Mouse (Mus musculus) c-Kit-positive CD71-negative TER-119-negative erythroid progenitor cells, embryonic 14.5 days (primary cell): ENCODE results near the gene Wnt8b.
"Not testable (repeated sequence)": the region's sequence is repeated elsewhere in the genome, so short reads cannot be mapped to it uniquely, and the experiment has no call there.

Experiments
- DNase-seq: peaks from one replicate; pipeline ENCODE4 v3.0.0-alpha.2; 2013; ENCODE audit warnings: low read depth

Wnt8b gene

GRCm38 (mm10) chr19:44493128-44493527, at the start of gene Wnt8b:
Gene Wnt8b (plus strand): TSS chr19:44493472.
- DNase-seq = no peak

- DNase-seq = no peak
Measured at GRCm38 (mm10) chr19:44445755-44446154, 47.5 kb upstream of the Wnt8b start.

DNA sequence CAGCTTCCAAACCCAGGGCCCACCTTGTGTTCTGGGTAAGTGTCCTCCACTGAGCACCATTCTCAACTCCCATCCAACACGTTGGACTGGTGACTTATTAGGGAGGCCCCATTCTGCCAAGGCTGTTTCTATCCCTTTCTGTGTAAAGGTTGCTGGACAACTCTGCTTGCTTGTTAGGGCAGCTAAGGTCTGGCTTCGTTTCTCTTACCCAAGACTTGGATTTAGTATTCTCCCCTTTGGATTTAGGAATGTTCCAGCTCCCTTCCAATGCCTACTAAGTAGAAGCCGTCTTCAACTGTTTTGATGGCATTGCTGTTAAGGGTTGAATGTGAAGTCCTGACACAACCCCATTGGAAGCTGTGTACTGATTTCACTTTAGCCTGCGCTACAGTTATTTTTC, 45.3 kb upstream of the Wnt8b start:
- DNase-seq = no peak

DNA sequence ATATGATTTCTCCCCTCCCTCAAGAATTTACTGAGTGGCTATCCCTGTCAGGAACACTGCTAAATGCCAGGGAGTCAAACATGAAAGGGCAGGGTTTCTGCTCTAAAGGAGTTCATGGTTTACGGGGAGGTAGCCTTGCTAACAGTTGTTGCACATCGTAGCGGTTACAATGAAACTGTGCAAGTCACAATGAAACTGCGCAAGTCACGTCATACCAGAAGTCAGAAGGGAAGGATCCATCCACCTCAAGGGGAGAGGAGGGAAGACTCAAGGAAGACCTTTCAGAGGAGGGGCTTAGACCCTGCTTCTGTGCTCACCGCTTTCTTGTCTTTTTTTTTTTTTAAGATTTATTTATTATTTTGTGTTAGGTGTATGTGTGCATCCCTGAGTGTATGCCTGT, 38.4 kb upstream of the Wnt8b start:
- no peak for DNase-seq

DNA sequence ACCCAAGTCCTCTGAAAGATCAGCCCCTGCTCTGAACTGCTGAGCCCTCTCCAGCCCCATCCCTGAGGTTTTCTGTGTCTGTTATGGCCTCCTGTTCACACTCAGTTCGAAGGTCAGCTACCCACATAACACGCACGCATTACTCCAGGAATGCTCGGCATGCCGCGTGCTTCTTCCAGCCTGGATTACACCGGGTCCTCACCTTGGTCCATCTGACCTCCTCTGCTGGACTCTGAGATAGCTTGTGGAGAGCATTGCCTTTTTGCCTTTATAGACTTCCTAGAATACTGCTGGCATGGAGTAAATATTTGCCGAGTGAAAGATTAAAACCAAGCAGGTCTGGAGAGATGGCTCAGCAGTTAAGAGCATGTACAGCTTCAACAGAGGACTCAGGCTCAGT, 37.9 kb upstream of the Wnt8b start:
- DNase-seq = no peak

GRCm38 (mm10) chr19:44457359-44458055, 35.8 kb upstream of the Wnt8b start:
- DNase-seq = no peak

DNA sequence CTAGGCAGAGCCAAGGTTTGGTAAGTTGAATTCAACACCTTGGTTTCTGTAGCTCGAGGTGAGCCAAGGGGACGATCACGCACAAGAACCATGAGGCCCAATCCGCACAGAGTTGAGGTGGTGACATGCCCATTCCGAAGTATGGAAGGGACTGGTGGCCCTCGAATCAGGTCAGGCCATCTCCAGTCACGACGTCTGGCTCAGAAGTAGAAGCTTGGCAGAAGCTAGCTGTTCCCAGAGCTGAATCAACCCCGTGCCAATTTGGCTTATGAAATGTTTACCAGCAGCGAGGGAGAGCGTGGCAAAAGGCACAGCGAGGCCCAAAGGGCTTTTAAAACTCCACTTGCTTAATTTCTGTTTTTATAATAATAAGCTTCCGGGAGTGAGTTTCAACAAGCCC, 34.6 kb upstream of the Wnt8b start:
- DNase-seq = no peak

GRCm38 (mm10) chr19:44460441-44460840, 32.8 kb upstream of the Wnt8b start:
- no peak for DNase-seq

DNA sequence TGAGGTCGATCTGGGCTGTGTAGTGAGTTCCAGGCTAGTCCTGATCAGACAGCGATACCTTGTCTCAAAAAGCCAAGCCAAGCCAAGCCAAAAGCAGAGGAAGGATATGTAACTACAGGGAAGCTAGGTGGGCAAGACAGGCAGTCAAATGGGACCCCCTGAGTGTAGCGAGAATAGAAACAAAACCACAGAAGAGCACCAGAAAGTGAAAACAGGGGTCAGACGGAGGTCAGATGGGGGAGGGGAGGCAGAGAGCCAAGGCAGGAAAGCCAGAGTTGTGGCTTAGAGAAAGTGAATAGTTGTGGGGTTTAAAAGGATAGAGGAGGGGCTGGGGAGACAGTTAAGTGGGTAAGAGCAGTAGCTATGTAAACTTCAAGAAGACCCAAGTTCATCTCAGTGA, 31.8 kb upstream of the Wnt8b start:
- no peak for DNase-seq

DNA sequence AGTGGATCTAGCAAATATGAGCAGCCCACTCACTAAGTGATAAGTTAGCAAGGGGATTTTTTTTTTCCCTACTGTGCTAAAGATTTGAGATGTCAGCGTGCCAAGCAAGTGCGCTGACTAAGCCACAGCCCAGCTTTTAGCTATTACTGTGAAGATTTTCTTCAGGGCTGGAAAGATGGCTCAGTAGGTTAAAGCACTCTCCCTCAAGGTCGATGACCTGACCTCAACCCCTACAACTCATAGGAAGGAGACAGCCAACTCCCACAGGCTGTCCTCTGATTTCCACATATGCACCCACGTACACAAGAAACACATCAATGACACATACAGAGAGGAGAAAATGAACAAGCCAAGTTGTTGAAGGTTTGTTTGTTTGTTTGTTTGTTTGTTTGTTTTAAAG, 31.1 kb upstream of the Wnt8b start:
- DNase-seq = no peak

- not testable (repeated sequence) for DNase-seq
Measured at GRCm38 (mm10) chr19:44465960-44466525, 27.2 kb upstream of the Wnt8b start.

DNA sequence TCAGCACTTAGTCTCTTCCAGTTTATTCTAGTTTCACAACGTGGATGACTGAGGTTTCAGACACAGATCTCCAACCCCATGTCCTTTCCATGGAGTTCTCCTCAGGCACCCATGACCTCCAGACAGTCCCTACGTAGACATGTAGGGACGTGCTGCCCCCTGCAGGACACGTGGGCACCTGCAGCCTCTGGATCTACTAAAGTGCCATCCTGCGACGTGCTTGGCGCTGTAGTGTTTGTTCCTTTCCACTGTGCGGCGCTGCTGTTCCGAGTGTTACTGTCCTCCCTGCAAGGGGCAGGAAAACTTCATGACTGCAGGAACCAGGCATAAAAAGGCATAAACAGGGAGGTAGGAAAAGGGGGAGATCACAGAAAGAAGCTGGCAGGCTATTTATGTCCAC, 19.1 kb upstream of the Wnt8b start:
- peak; percentile 79 for DNase-seq

DNA sequence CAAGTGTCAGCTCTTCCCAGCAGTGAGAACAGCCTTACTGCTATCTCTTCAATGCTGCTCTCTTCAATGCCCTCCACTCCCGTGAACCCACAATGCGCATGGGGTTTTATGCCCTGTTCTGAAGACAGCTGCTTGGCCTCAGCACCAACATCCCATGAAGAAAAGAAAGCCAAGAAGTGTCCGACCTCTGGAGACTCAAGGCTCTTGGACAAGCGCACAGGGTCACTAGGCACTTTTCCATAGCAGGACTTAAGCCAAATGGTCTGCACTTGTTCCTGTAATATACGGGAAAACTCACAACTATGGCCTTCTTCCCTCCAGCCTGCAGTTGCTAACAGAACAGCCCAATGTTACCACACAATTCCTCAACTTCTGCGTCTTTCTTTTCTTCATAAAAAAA, 18.0 kb upstream of the Wnt8b start:
- DNase-seq = no peak

DNA sequence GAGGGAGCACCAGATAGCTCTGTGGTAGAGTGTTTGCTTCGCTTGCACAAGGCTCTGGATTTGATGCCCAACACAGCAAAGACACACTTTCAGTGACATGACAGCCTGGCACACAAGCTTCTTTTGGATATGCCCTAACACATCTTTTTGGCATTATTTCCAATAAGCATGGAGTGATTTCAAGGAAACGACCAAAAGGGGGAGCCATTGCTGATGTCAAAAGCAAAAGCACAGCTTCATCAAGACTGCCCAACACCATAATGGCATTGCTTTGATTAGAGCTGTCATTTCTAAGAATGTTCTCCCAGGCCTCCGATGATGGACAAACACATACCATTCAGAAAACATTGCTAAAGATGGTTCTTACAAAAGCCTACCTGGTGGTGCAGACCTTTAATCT, 16.7 kb upstream of the Wnt8b start:
- DNase-seq = no peak

DNA sequence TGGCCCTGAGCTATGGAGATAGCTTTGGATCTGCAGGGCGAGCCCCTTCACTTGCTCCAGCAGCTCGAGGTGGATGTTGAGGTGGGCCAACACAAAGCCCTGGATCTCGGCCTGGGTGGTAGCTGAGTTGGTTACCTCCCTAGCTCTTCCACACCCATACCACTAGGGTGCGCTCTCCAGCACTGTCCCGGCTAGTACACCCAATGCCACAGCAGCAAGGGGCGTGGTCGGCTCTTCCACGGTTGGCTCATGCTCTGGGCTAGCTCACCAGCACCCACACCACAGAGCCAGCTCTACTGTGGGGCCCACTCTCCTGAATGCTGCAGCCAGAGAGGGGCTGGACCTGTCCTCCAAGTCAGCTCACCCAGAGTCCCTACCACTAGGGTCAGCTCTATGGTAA, 6.0 kb upstream of the Wnt8b start:
- peak; percentile 68 for DNase-seq

DNA sequence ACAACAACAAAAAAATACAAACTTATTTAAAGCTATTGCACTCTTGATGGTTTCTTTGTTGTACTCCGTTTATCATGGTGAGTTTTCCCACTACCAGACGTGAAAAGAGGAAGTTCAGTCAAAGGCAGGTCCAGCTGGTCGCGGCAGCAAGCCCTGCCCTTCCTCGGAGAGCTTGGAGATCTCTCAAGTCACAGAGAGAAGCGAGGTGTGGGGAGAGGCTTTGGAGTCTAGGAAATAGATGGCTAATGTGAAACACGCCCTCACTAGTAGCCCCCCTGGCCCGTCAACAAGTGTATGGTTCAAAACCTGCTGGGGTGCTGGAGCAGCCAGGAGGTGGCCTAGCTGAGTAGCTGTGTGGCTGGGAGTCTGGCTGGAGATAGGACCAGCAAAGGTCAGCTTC, 3.2 kb downstream of the Wnt8b start:
- no peak for DNase-seq

DNA sequence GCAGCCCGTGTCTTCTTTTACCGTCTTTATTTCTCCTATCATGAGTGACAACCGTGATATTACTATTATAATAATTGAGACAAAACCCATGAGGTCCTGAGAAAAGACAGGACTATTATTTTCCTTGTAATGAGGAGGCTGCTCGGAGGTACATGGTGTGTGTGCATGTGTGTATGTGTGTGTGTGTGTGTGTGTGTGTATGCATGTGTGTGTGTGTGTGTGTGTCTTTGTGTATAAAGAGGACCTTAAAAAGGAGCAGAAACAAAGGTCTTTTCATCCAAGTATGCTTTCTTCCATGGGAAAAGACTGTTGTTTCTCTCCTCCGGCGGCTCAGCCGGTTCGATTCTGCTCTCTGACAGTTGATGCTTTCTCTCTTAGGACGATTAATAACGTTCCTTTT, 3.7 kb downstream of the Wnt8b start:
- no peak for DNase-seq

DNA sequence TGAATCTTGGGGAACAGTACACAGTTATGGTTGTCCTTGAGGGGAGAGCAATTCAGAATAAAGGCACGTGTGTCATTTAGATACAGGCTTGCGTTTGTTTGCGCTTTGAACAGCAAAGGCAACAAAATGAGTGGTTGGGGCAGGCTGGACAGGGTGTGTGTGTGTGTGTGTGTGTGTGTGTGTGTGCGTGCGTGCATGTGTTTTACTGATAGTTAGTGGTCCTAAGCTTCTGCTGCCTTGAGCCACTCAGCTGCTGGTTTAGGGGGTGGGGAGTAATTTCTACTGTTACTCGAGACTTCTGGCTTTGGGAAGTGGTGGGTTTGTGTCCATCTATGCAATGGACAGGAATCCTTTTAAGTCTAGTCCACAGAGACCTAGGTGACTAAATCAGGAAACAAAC, 5.7 kb downstream of the Wnt8b start:
- DNase-seq = no peak

DNA sequence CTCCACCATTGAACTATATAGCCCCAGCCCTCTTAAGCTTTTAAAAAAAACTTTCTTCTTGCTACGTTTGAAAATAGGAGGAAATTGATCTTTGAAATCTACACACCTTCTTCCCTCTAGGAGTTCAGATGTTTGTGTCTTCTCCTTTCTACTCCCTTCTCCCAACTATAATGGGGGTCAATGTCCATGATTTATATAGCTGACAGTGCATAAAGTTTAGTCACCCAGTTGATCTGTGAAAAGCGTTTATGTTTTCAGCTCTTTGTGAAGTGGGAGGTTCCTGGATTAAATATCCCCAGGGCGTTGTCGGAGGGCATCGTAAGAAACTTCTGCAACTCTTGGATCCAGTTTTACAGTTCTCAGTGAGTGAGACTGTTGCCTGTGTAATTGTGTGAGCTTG, 7.0 kb downstream of the Wnt8b start:
- DNase-seq = no peak

- DNase-seq = no peak
Measured at GRCm38 (mm10) chr19:44501925-44502324, 8.7 kb downstream of the Wnt8b start.

- no peak for DNase-seq
Measured at GRCm38 (mm10) chr19:44502741-44503140, 9.5 kb downstream of the Wnt8b start.

- DNase-seq = no peak
Measured at GRCm38 (mm10) chr19:44510534-44511175, 17.4 kb downstream of the Wnt8b start.

GRCm38 (mm10) chr19:44511451-44512231, 18.4 kb downstream of the Wnt8b start:
- DNase-seq = no peak
